Mouse (Mus musculus) CH12.LX (cell line): ENCODE measurements around the gene Ring1. TPM values are rescaled to one million over a fixed set of nuclear protein-coding genes. Genes with fewer than 3 reads are reported as not detected.

ENCODE experiments used
- DNase-seq: peaks from one replicate; pipeline ENCODE4 v3.0.0-alpha.2; 2013; ENCODE audit errors: extremely low read depth
- H3K27ac ChIP-seq: 2 replicates; pipeline ENCODE4 v1.5.1; 2012; ENCODE audit warnings: low read depth, mild to moderate bottlenecking, control low read depth, moderate library complexity; ENCODE audit not compliant: insufficient read depth
- H3K27me3 ChIP-seq: replicated peaks from 2 replicates; pipeline ENCODE3; 2012; ENCODE audit warnings: inconsistent platforms
- H3K36me3 ChIP-seq, 2 experiments: replicated peaks in 1 of 2; 2 replicates each; pipeline versions ENCODE3 to v1.6.1; 2012; ENCODE audit warnings: inconsistent platforms in 1 of 2, low read length in 1 of 2, mild to moderate bottlenecking in 1 of 2, mixed read lengths in 1 of 2, moderate library complexity in 1 of 2; ENCODE audit not compliant: control insufficient read depth in 1 of 2, insufficient read depth in 1 of 2
- H3K4me1 ChIP-seq, 2 experiments: 2 replicates each; pipeline ENCODE4 v1.6.1; 2012; ENCODE audit warnings: inconsistent platforms in 1 of 2, moderate library complexity in 1 of 2; ENCODE audit not compliant: insufficient read depth in 2 of 2, control insufficient read depth in 1 of 2
- H3K4me2 ChIP-seq: 2 replicates; pipeline ENCODE4 v1.6.1; 2012; ENCODE audit warnings: low read depth, mild to moderate bottlenecking, control low read depth; ENCODE audit not compliant: poor library complexity, insufficient read depth, severe bottlenecking
- H3K4me3 ChIP-seq, 3 experiments: fragments of 150-350 bp in 1 of 3; sonication (generic) in 1 of 3; replicated peaks in 1 of 3; 2 replicates each; pipeline versions ENCODE3 to v1.5.1; 2011 to 2012; ENCODE audit warnings: low read depth in 2 of 3, low read length in 2 of 3, mild to moderate bottlenecking in 2 of 3, moderate library complexity in 2 of 3, control low read depth in 1 of 3, improper control_type of control experiment in 1 of 3, inconsistent platforms in 1 of 3, mixed read lengths in 1 of 3; ENCODE audit not compliant: poor library complexity in 1 of 3
- H3K79me2 ChIP-seq: replicated peaks from 2 replicates; pipeline ENCODE4 v1.6.1; 2012; ENCODE audit warnings: mild to moderate bottlenecking, moderate library complexity; ENCODE audit not compliant: control insufficient read depth, poor library complexity, insufficient read depth, severe bottlenecking; ENCODE audit errors: extremely low read depth
- H3K9ac ChIP-seq: 2 replicates; pipeline ENCODE4 v1.6.1; 2012; ENCODE audit warnings: low read depth, mild to moderate bottlenecking, control low read depth, moderate library complexity; ENCODE audit not compliant: insufficient read depth
- H3K9me3 ChIP-seq: replicated peaks from 2 replicates; pipeline ENCODE3; 2012; ENCODE audit warnings: low read length, inconsistent platforms, mixed read lengths
- BHLHE40 ChIP-seq: IDR thresholded peaks from 2 replicates; pipeline ENCODE4 v1.6.1; 2011; ENCODE audit warnings: mild to moderate bottlenecking, low read depth, low read length, improper control_type of control experiment
- CHD1 ChIP-seq: IDR thresholded peaks from 2 replicates; pipeline ENCODE4 v1.6.1; 2012; ENCODE audit warnings: low read depth, low read length, improper control_type of control experiment, inconsistent platforms
- EP300 ChIP-seq: IDR thresholded peaks from 2 replicates; pipeline ENCODE4 v1.6.1; 2011; ENCODE audit warnings: low read length, improper control_type of control experiment
- GABPA ChIP-seq: IDR thresholded peaks from 2 replicates; pipeline ENCODE4 v1.6.1; 2012; ENCODE audit warnings: low read depth, low read length, improper control_type of control experiment, inconsistent platforms; ENCODE audit not compliant: insufficient replicate concordance
- IRF4 ChIP-seq: IDR thresholded peaks from 2 replicates; pipeline ENCODE4 v1.6.1; 2014; ENCODE audit warnings: low read depth, mild to moderate bottlenecking, inconsistent platforms, low read length, improper control_type of control experiment
- JUN ChIP-seq: IDR thresholded peaks from 2 replicates; pipeline ENCODE4 v1.6.1; 2011; ENCODE audit warnings: low read depth, mild to moderate bottlenecking, low read length, improper control_type of control experiment, moderate library complexity; ENCODE audit not compliant: insufficient read depth
- KAT2A ChIP-seq: IDR thresholded peaks from 2 replicates; pipeline ENCODE4 v1.6.1; 2012; ENCODE audit warnings: low read length, improper control_type of control experiment, inconsistent platforms; ENCODE audit not compliant: insufficient replicate concordance
- MEF2A ChIP-seq: IDR thresholded peaks from 2 replicates; pipeline ENCODE4 v1.6.1; 2014; ENCODE audit warnings: low read depth, mild to moderate bottlenecking, inconsistent platforms, low read length, improper control_type of control experiment, borderline replicate concordance
- MYC ChIP-seq: IDR thresholded peaks from 2 replicates; pipeline ENCODE4 v1.6.1; 2011; ENCODE audit warnings: low read depth, mild to moderate bottlenecking, improper control_type of control experiment, low read length
- PAX5 ChIP-seq: IDR thresholded peaks from 2 replicates; pipeline ENCODE4 v1.6.1; 2012; ENCODE audit warnings: low read length, inconsistent platforms, mixed read lengths
- POLR2A ChIP-seq: IDR thresholded peaks from 2 replicates; pipeline ENCODE4 v1.6.1; 2011; ENCODE audit warnings: low read depth, mild to moderate bottlenecking, improper control_type of control experiment, low read length
- POLR2AphosphoS2 ChIP-seq: IDR thresholded peaks from 2 replicates; pipeline ENCODE4 v1.6.1; 2011; ENCODE audit warnings: low read depth, low read length, improper control_type of control experiment
- RCOR1 ChIP-seq: conservative IDR thresholded peaks from 2 replicates; pipeline ENCODE4 v1.6.1; 2012; ENCODE audit warnings: low read depth, mild to moderate bottlenecking, inconsistent platforms, low read length, improper control_type of control experiment
- SIN3A ChIP-seq: IDR thresholded peaks from 2 replicates; pipeline ENCODE4 v1.6.1; 2012; ENCODE audit warnings: low read length, improper control_type of control experiment, inconsistent platforms
- SMC3 ChIP-seq: IDR thresholded peaks from 2 replicates; pipeline ENCODE4 v1.6.1; 2011; ENCODE audit warnings: low read depth, low read length, improper control_type of control experiment
- UBTF ChIP-seq: IDR thresholded peaks from 2 replicates; pipeline ENCODE4 v1.6.1; 2012; ENCODE audit warnings: low read depth, mild to moderate bottlenecking, inconsistent platforms, low read length, improper control_type of control experiment, moderate library complexity
- ZKSCAN1 ChIP-seq: IDR thresholded peaks from 2 replicates; pipeline ENCODE4 v1.6.1; 2012; ENCODE audit warnings: low read depth, inconsistent platforms, low read length, improper control_type of control experiment, borderline replicate concordance
- ZMIZ1 ChIP-seq: IDR thresholded peaks from 2 replicates; pipeline ENCODE4 v1.6.1; 2012; ENCODE audit warnings: low read depth, mild to moderate bottlenecking, inconsistent platforms, low read length, improper control_type of control experiment
- dilution Hi-C: fragments of 300-500 bp; cut with MboI; formaldehyde crosslinking; loops from 2 replicates; pipeline ENCODE4 v1.14.3; 2020; ENCODE audit warnings: low sequenced_read_pairs; ENCODE audit not compliant: extremely low pct_unique_long_range_greater_than_20kb, extremely low pct_ligation_motif_present
- in situ Hi-C: fragments of 300-500 bp; cut with MboI; formaldehyde crosslinking; loops from 3 replicates; pipeline ENCODE4 v1.14.3; 2019; ENCODE audit warnings: low sequenced_read_pairs, low pct_ligation_motif_present, low pct_unique_long_range_greater_than_20kb, mixed read lengths
- polyA plus RNA-seq: library from polyadenylated mRNA; unstranded; fragments of >175 nt; gene quantifications from 2 replicates; pipeline ENCODE4 v1.2.1, GENCODE M21; 2012; ENCODE audit warnings: low read depth; ENCODE audit not compliant: insufficient read length
- total RNA-seq, 2 experiments: library from RNA; depleted of rRNA; stranded (reverse); fragments of 300-350 nt in 1 of 2; fragments of >200 nt in 1 of 2; gene quantifications; 2 replicates each; pipeline ENCODE4 v1.2.3; 2012 to 2014

Ring1 gene
- total and polyA plus RNA-seq, 3 experiments, result 11.9 to 18.0 (median 13.7) TPM

DNA sequence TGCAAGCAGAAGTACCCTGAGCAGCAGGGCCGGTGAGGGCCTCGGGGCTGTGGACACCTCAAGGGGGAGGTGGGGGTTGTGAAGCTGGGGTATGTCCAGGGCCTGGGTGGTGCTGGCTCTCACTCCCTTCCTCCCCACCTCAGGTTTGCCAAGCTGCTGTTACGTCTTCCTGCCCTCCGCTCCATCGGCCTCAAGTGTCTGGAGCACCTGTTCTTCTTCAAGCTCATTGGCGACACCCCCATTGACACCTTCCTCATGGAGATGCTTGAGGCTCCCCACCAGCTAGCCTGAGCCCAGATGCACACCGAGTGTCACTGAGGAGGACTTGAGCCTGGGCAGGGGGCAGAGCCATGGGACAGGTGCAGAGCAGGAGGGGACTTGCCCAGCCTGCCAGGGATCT lies 12.8 kb upstream of the Ring1 start:
- no peak overlapping the region for H3K4me2 ChIP-seq
- DNase-seq, result no peak
- H3K27ac ChIP-seq, result no peak overlapping the region
- H3K79me2 ChIP-seq, result peaks cover 13% of the 10 kb centered on the region
- H3K4me3 ChIP-seq, result no peak overlapping the region
- H3K27me3 ChIP-seq, result no peaks in the 10 kb centered on the region
- dilution Hi-C loops (no loop called here), in situ Hi-C loops (no loop called here)
- peaks cover 34 to 74% of the 10 kb centered on the region in 2 experiments for H3K36me3 ChIP-seq
- H3K9me3 ChIP-seq, result no peaks in the 10 kb centered on the region
- TF ChIP-seq PAX5 (no peak), SMC3 (no peak), POLR2AphosphoS2 (no peak), MEF2A (no peak), BHLHE40 (no peak), MYC (no peak), ZKSCAN1 (no peak), ZMIZ1 (no peak), KAT2A (no peak)
- H3K9ac ChIP-seq, result no peak overlapping the region
- peaks cover 8 to 24% of the 10 kb centered on the region in 2 experiments for H3K4me1 ChIP-seq

DNA sequence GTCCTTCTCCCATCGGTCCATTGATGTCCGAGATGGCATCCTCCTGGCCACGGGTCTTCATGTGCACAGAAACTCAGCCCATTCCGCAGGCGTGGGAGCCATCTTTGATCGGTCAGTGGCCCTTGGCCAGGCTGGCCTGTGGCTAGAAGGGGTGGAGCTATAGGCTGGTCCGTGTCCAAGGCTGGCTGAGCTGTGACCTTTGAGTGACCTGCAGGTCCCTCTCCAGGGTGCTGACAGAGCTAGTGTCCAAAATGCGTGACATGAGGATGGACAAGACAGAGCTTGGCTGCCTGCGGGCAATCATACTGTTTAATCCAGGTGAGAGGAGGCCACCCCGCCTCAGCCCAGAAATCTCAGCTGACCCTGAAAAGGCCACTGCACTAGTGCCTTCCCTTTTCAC lies 12.2 kb upstream of the Ring1 start:
- H3K4me2 ChIP-seq, result no peak overlapping the region
- no peak overlapping the region for H3K9ac ChIP-seq
- in situ Hi-C loops, result no loop called here
- H3K27me3 ChIP-seq, result no peaks in the 10 kb centered on the region
- no peak for TF ChIP-seq SMC3
- no peak for TF ChIP-seq MYC
- no peak for TF ChIP-seq EP300
- TF ChIP-seq POLR2A, result no peak
- no peak for TF ChIP-seq CHD1
- TF ChIP-seq UBTF, result no peak
- no peak for TF ChIP-seq IRF4
- TF ChIP-seq GABPA, result no peak
- no peak for TF ChIP-seq RCOR1
- no peak for TF ChIP-seq JUN
- TF ChIP-seq SIN3A, result no peak
- dilution Hi-C loops, result no loop called here
- H3K79me2 ChIP-seq, result peaks cover 14% of the 10 kb centered on the region
- peaks cover 34 to 68% of the 10 kb centered on the region in 2 experiments for H3K36me3 ChIP-seq
- peaks cover 8 to 24% of the 10 kb centered on the region in 2 experiments for H3K4me1 ChIP-seq
- no peak overlapping the region for H3K27ac ChIP-seq
- no peaks in the 10 kb centered on the region for H3K9me3 ChIP-seq
- H3K4me3 ChIP-seq, result no peak overlapping the region
- DNase-seq, result no peak
